Comparison of ENCODE assay signal across 9 mouse cellular contexts in genomic region chr5:142387716-142388115, GRCm38 (mm10). TPM values are rescaled to one million over a fixed set of nuclear protein-coding genes. Genes with fewer than 3 reads are reported as not detected.
DNase-seq lines count a peak whose midpoint lies in the region; ATAC-seq and TF ChIP-seq lines count a peak whose summit lies in the region.
"Had no signal": no experiment of that assay in that cellular context is flagged by ENCODE, and none has a peak within 500 bp of the region (broad histone marks: within the 10 kb centered on the region; RNA-seq: fewer than 3 reads in every experiment).

No protein-coding gene starts in this region.

- H3K4me2 ChIP-seq in limb, embryonic 14.5 days (replicated peaks; ENCODE audit: low read depth, low read length, severe bottlenecking): no peak overlapping the region; the same call in 1 of the 2 replicates

- TF ChIP-seq POLR2A in thymus, adult 2 months (IDR thresholded peaks at IDR 0.05; ENCODE audit: control insufficient read depth, extremely low read depth, insufficient read depth, low read length, poor library complexity): no peak
- no peak for TF ChIP-seq POLR2A in limb, embryonic 14.5 days (IDR thresholded peaks at IDR 0.05; ENCODE audit: borderline replicate concordance, extremely low read depth, insufficient read depth, insufficient read length)

- no peak for TF ChIP-seq CTCF in thymus, adult 2 months (IDR thresholded peaks at IDR 0.05; ENCODE audit: borderline replicate concordance, control insufficient read depth, extremely low read depth, insufficient read depth, low read length, poor library complexity)

- H3K27me3 ChIP-seq in thymus, adult 2 months (ENCODE audit: control insufficient read depth, insufficient read depth, low read length): no peaks in the 10 kb centered on the region
- H3K27me3 ChIP-seq in limb, embryonic 14.5 days (ENCODE audit: control insufficient read depth, insufficient read depth, low read length): no peaks in the 10 kb centered on the region

- H3K9ac ChIP-seq in limb, embryonic 14.5 days (ENCODE audit: low read depth, low read length, severe bottlenecking): no peak overlapping the region

- no peaks in the 10 kb centered on the region for H3K9me3 ChIP-seq in limb, embryonic 14.5 days (ENCODE audit: control insufficient read depth, low read length)

- H3K36me3 ChIP-seq in thymus, adult 2 months (ENCODE audit: control insufficient read depth, insufficient read depth, low read length): no peaks in the 10 kb centered on the region
- H3K36me3 ChIP-seq in limb, embryonic 14.5 days (ENCODE audit: control insufficient read depth, insufficient read depth, low read length): no peaks in the 10 kb centered on the region

- ATAC-seq in limb, embryonic 14.5 days (ENCODE audit: low FRiP score, low read depth): no peak

- H3K27ac ChIP-seq in thymus, adult 2 months (ENCODE audit: control insufficient read depth, insufficient read depth, low read length): no peak overlapping the region
- H3K27ac ChIP-seq in limb, embryonic 14.5 days (replicated peaks; ENCODE audit: low read depth, low read length): peak overlapping the region; percentile 91

- peak; percentile 45 for DNase-seq in adrenal gland, postnatal 14 days
- DNase-seq in adrenal gland, postnatal 10 days: no peak
- DNase-seq in thymus, adult 2 months: peak; percentile 27
- no peak for DNase-seq in thymus, postnatal 14 days
- DNase-seq in limb, embryonic 14.5 days (ENCODE audit: low spot score): no peak
- DNase-seq in thymus, postnatal 4 days: peak; percentile 53
- DNase-seq in urinary bladder, adult 2 months (ENCODE audit: low spot score): no peak
- no peak for DNase-seq in heart, adult 9 months (ENCODE audit: low spot score in 2 of 2)

- WGBS in thymus, adult 2 months: 91% methylated on average over 4 of the region's 4 CpGs
- 80% methylated on average over 4 of the region's 4 CpGs for WGBS in limb, embryonic 14.5 days

- H3K4me3 ChIP-seq in thymus, adult 2 months (ENCODE audit: control insufficient read depth, insufficient read depth, low read length): no peak overlapping the region
- H3K4me3 ChIP-seq in limb, embryonic 14.5 days (replicated peaks; ENCODE audit: low read length): no peak overlapping the region
- H3K4me3 ChIP-seq: erythroblast, embryonic 14.5 days had no signal

- peaks cover 11% of the 10 kb centered on the region for H3K4me1 ChIP-seq in thymus, adult 2 months (replicated peaks; ENCODE audit: control insufficient read depth, insufficient read depth, low read length)
- peaks cover 51% of the 10 kb centered on the region for H3K4me1 ChIP-seq in limb, embryonic 14.5 days (ENCODE audit: control insufficient read depth, insufficient read depth, low read length)

RNA-seq across cellular contexts. Expression of gene Foxk1, which starts 13.6 kb away (rescaled TPM):
- total RNA-seq in adrenal gland, postnatal 14 days (2021): 20.2 and 26.4 TPM in 2 replicates
- 10 to 100 TPM; 22.9 to 23.6 TPM for total RNA-seq in adrenal gland, postnatal 10 days (2021)
- polyA plus RNA-seq in thymus, adult 2 months (2012; rRNA removed): 27.9 and 33.7 TPM in 2 replicates
- 18.6 and 22.1 TPM in 2 replicates for polyA plus RNA-seq in limb, embryonic 14.5 days (2012; rRNA removed)
- 6.0 and 6.7 TPM in 2 replicates for polyA plus RNA-seq in limb, embryonic 14.5 days (2014; fragmentation: Nextera tagmentation; extraction: Ambion mirVana)
- 13.8 and 21.3 TPM in 2 replicates for polyA plus RNA-seq in urinary bladder, adult 2 months (2012; rRNA removed)

Comparison
In these comparisons a context has a peak if more than half of its experiments do, and no peak if none do; other contexts are left out.
1. DNase-seq: peak in adrenal gland, postnatal 14 days (single experiment), thymus, adult 2 months (single experiment) and thymus, postnatal 4 days (single experiment); none in adrenal gland, postnatal 10 days (single experiment), thymus, postnatal 14 days (single experiment), limb, embryonic 14.5 days (single experiment), urinary bladder, adult 2 months (single experiment) and heart, adult 9 months (0 of 2).